Mouse (Mus musculus): ENCODE measurements around the gene Tgm6. TPM values are rescaled to one million over a fixed set of nuclear protein-coding genes. Genes with fewer than 3 reads are reported as not detected.

Tgm6 gene
- not detected for total RNA-seq (2021)
- long read RNA-seq, experiment 1, result 0 reads
- long read RNA-seq, experiment 2, result 0 reads

- DNase-seq (ENCODE audit: low spot score in 2 of 2), result no peak
Measured at GRCm38 (mm10) chr2:130112116-130112515, at the start of gene Tgm6. Gene Tgm6, plus strand, starts transcription at chr2:130112416.

- DNase-seq (ENCODE audit: low spot score in 2 of 2), result no peak
Measured at GRCm38 (mm10) chr2:130068228-130068627, 44.0 kb upstream of the Tgm6 start.

- no peak for DNase-seq (ENCODE audit: low spot score in 2 of 2)
Measured at GRCm38 (mm10) chr2:130070396-130070795, 41.8 kb upstream of the Tgm6 start.

- no peak for DNase-seq (ENCODE audit: low spot score in 2 of 2)
Measured at GRCm38 (mm10) chr2:130112804-130113203, 588 bp downstream of the Tgm6 start.

- DNase-seq (ENCODE audit: low spot score in 2 of 2), result no peak
Measured at GRCm38 (mm10) chr2:130113379-130113778, 1.2 kb downstream of the Tgm6 start.

GRCm38 (mm10) chr2:130118649-130119048 is 6.4 kb downstream of the Tgm6 start:
- no peak for DNase-seq (ENCODE audit: low spot score in 2 of 2)

GRCm38 (mm10) chr2:130125279-130126059 is 13.3 kb downstream of the Tgm6 start:
- no peak for DNase-seq (ENCODE audit: low spot score in 2 of 2)

- DNase-seq (ENCODE audit: low spot score in 2 of 2), result no peak
Measured at GRCm38 (mm10) chr2:130126073-130126472, 13.9 kb downstream of the Tgm6 start.

- DNase-seq (ENCODE audit: low spot score in 2 of 2), result no peak
Measured at GRCm38 (mm10) chr2:130129687-130130086, 17.5 kb downstream of the Tgm6 start.

GRCm38 (mm10) chr2:130143011-130143410 is 30.8 kb downstream of the Tgm6 start:
- DNase-seq (ENCODE audit: low spot score in 2 of 2), result no peak

GRCm38 (mm10) chr2:130144703-130145324 is 32.6 kb downstream of the Tgm6 start:
- no peak for DNase-seq (ENCODE audit: low spot score in 2 of 2)

GRCm38 (mm10) chr2:130146089-130146668 is 34.0 kb downstream of the Tgm6 start:
- DNase-seq (ENCODE audit: low spot score in 2 of 2), result no peak

GRCm38 (mm10) chr2:130155171-130155570 is 43.0 kb downstream of the Tgm6 start:
- DNase-seq (ENCODE audit: low spot score in 2 of 2), result no peak

- DNase-seq (ENCODE audit: low spot score in 2 of 2), result no peak
Measured at GRCm38 (mm10) chr2:130155851-130156250, 43.6 kb downstream of the Tgm6 start.

- DNase-seq (ENCODE audit: low spot score in 2 of 2), result no peak
Measured at GRCm38 (mm10) chr2:130157231-130158087, 45.2 kb downstream of the Tgm6 start.

- no peak for DNase-seq (ENCODE audit: low spot score in 2 of 2)
Measured at GRCm38 (mm10) chr2:130158088-130158437, 45.8 kb downstream of the Tgm6 start.

GRCm38 (mm10) chr2:130162701-130163100 is 50.5 kb downstream of the Tgm6 start:
- DNase-seq (ENCODE audit: low spot score in 2 of 2), result no peak

GRCm38 (mm10) chr2:130166311-130167214 is 54.3 kb downstream of the Tgm6 start:
- DNase-seq (ENCODE audit: low spot score in 2 of 2), result no peak

GRCm38 (mm10) chr2:130167861-130168260 is 55.6 kb downstream of the Tgm6 start:
- DNase-seq (ENCODE audit: low spot score in 2 of 2), result no peak

- DNase-seq (ENCODE audit: low spot score in 2 of 2), result no peak
Measured at GRCm38 (mm10) chr2:130171674-130172073, 59.5 kb downstream of the Tgm6 start.
